Mouse (Mus musculus): ENCODE measurements around the gene Rbfox3.

GRCm38 (mm10) chr11:118666172-118666571 lies 245.2 kb downstream of the Rbfox3 start:
- TF ChIP-seq POLR2A (IDR thresholded peaks at IDR 0.05; ENCODE audit: borderline replicate concordance, insufficient read depth, low read length) (no peak), CTCF (IDR thresholded peaks at IDR 0.05; ENCODE audit: borderline replicate concordance, insufficient read depth, low read depth, low read length) (no peak)
